Mouse (Mus musculus): Measurements from ENCODE around the gene Uimc1. TPM values are rescaled to one million over a fixed set of nuclear protein-coding genes. Genes with fewer than 3 reads are reported as not detected.
A peak's percentile ranks its signal among the peaks of the same experiment; 100 is the strongest.

Gene Uimc1
- polyA plus RNA-seq, 1 experiment from 2014 or later = 26.3 TPM

DNA sequence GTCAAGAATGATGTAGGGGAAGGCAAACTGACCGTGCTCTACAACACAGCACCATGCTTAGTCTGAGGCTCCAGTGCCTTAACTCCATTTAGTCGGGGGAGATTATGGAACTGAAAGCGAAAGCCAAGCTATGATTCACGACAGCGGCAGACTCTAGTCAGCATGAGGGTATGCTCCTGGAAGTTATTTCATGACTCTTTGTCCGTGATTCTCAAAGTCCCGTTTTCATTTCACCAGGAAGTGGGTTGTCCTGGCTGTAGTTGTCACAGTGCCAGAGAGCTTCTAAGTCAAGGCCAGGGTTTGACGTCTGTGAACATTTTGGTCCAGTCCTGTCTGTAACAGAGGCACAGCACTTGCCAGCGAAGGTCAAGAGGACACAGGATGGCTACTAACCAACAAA lies 77.4 kb downstream of the Uimc1 start:
- Histone ChIP-seq H3K4me3 (no peak overlapping the region), H3K36me3 (peaks cover 8% of the 10 kb centered on the region; the same call in 1 of the 2 replicates), H3K9ac (no peak overlapping the region), H3K4me1 (no peaks in the 10 kb centered on the region), H3K27ac (no peak overlapping the region), H3K4me2 (no peak overlapping the region), H3K9me3 (no peaks in the 10 kb centered on the region), H3K27me3 (no peaks in the 10 kb centered on the region)
- ATAC-seq (ENCODE audit: borderline replicate concordance, extremely low read depth, low FRiP score, low TSS enrichment) = no peak
- WGBS = 60% methylated on average over 9 of the region's 9 CpGs

DNA sequence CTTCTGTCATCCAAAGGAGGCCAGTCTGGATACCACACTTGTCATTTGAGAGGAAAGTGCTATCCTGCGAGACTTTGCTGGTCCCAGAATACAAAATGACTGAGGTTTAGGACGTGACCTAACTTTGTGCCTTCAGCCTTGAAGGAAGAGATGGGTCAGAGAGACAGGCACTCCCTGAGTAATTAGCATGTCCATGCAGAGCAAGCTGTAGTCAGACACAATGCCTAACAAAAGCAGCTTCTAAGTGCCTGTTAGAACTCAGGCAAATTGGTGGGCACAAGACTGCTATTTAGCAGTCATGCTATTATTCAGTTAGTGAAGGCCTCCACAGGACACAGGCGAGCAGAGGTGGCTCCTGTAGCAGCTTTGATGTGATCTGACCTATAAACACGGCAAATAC lies 77.8 kb downstream of the Uimc1 start:
- H3K4me2 ChIP-seq = no peak overlapping the region

DNA sequence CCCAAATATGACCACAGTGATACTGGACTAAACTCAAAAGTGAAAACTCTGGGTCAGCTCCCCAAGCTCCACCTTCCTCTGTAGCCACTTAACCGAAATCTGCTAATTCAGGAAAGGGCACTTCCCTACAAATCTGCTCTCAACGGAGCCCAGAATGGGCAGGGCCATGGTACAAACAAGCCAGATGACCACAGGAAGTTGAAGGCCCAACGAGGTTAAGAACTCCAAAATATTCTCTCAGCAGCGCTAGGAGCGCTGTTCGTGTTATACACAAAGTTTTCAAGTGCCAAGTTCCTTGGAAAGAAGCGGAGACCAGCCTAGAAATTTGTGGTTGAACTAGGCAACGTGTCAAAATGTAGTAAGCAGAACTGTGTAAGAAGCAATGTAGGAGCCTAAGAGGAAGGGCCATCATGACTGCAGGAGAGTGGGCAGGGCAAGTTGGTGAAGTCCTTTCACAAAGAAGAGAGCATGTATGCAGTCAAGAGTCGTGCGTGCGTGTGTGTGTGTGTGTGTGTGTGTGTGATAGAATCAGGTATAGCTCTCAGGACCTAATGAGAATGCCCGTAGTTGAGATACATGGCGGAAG lies 78.8 kb downstream of the Uimc1 start, which contains the start of gene Hk3:
Gene Hk3, minus strand, starts transcription at position 192 of the 586 bp plus-strand sequence.
- H3K36me3 ChIP-seq = peaks cover 6% of the 10 kb centered on the region; the same call in 1 of the 2 replicates
- no peaks in the 10 kb centered on the region for H3K4me1 ChIP-seq
- no peak within 1 kb of the TSS for H3K27ac ChIP-seq
- H3K4me2 ChIP-seq = no peak within 1 kb of the TSS
- no peak for ATAC-seq (ENCODE audit: borderline replicate concordance, extremely low read depth, low FRiP score, low TSS enrichment)
- WGBS = 77% methylated on average over 13 of the region's 13 CpGs
- H3K27me3 ChIP-seq = no peaks in the 10 kb centered on the region
- no peak within 1 kb of the TSS for H3K4me3 ChIP-seq
- H3K9ac ChIP-seq = no peak within 1 kb of the TSS
- no peaks in the 10 kb centered on the region for H3K9me3 ChIP-seq

More for the DNA sequence above, 77.8 kb downstream of the Uimc1 start:
- Histone ChIP-seq H3K4me3 (no peak overlapping the region), H3K9ac (no peak overlapping the region), H3K27me3 (no peaks in the 10 kb centered on the region), H3K4me1 (no peaks in the 10 kb centered on the region), H3K27ac (no peak overlapping the region), H3K9me3 (no peaks in the 10 kb centered on the region), H3K36me3 (peaks cover 6% of the 10 kb centered on the region; the same call in 1 of the 2 replicates)
- WGBS = 63% methylated on average over 4 of the region's 4 CpGs
- ATAC-seq (ENCODE audit: borderline replicate concordance, extremely low read depth, low FRiP score, low TSS enrichment) = no peak

DNA sequence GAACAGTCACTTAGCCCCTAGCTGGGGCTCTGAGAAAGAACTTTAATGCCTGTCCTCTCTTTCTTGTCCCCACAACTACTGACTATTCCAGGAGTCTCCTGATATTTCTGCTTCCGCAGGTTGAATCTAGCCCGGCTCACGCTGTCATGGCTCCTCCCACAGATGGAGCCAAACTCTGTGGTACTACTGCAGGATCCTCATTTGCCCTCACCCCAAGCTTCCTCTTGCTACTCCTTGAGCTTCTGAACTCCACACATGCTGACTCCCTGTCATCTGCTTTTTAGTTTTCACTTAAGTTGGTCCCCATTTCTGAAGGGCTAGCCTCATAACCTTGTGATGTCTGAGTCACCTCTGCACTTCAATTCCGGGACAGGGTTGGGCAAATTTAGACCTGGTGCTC lies 80.0 kb downstream of the Uimc1 start:
- no peaks in the 10 kb centered on the region for H3K9me3 ChIP-seq
- no peak overlapping the region for H3K9ac ChIP-seq
- no peak overlapping the region for H3K4me2 ChIP-seq
- H3K4me1 ChIP-seq = no peaks in the 10 kb centered on the region
- no peaks in the 10 kb centered on the region for H3K36me3 ChIP-seq
- H3K4me3 ChIP-seq = no peak overlapping the region
- H3K27ac ChIP-seq = no peak overlapping the region
- no peak for ATAC-seq (ENCODE audit: borderline replicate concordance, extremely low read depth, low FRiP score, low TSS enrichment)
- WGBS = 77% methylated on average over 4 of the region's 4 CpGs
- H3K27me3 ChIP-seq = no peaks in the 10 kb centered on the region

DNA sequence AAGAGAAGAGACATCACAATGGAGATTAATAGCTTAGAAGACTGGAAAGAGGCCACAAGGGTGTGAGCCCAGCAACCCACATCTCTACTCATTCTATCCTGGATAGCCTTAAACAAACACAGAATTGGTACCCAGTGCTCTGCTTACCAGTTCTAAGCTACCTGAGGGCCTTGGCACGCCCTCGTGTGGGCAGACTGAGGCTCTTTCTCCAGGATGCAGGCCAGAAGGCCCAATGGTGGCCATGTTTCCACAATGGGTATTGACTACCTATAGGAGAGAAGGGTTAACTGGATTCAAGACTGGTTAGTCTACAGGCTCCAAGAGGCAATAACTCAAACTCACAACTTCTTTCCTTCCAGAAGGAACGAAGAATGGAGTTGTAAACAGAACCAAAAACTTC lies 80.9 kb downstream of the Uimc1 start:
- Histone ChIP-seq H3K27ac (no peak overlapping the region), H3K9ac (no peak overlapping the region), H3K4me3 (no peak overlapping the region), H3K9me3 (no peaks in the 10 kb centered on the region), H3K27me3 (no peaks in the 10 kb centered on the region), H3K4me2 (no peak overlapping the region), H3K36me3 (no peaks in the 10 kb centered on the region), H3K4me1 (no peaks in the 10 kb centered on the region)
- ATAC-seq (ENCODE audit: borderline replicate concordance, extremely low read depth, low FRiP score, low TSS enrichment) = no peak
- 44% methylated on average over 3 of the region's 3 CpGs for WGBS

DNA sequence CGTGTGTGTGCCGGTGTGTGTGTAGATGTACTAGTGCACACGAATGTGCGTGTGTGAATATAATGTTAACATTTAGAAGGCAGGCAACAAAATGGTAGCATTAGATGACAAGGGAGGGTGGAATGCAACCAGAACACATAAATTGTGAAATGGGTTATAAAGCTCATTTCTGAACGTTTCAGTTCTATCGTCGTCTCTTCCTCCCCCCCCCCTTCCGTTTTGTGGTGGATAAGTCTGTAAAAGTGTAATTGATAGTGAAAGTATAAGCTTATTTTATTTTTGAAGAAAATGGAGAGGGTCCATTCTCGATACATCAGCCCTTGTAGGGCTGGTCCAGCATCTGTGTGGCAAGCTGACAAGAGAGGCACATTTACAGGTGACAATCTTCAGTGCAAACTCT lies 81.4 kb downstream of the Uimc1 start:
- H3K36me3 ChIP-seq = no peaks in the 10 kb centered on the region
- H3K4me1 ChIP-seq = no peaks in the 10 kb centered on the region
- H3K4me2 ChIP-seq = no peak overlapping the region
- ATAC-seq (ENCODE audit: borderline replicate concordance, extremely low read depth, low FRiP score, low TSS enrichment) = no peak
- no peaks in the 10 kb centered on the region for H3K27me3 ChIP-seq
- H3K4me3 ChIP-seq = no peak overlapping the region
- H3K9ac ChIP-seq = no peak overlapping the region
- WGBS = 77% methylated on average over 9 of the region's 9 CpGs
- no peak overlapping the region for H3K27ac ChIP-seq
- H3K9me3 ChIP-seq = no peaks in the 10 kb centered on the region

DNA sequence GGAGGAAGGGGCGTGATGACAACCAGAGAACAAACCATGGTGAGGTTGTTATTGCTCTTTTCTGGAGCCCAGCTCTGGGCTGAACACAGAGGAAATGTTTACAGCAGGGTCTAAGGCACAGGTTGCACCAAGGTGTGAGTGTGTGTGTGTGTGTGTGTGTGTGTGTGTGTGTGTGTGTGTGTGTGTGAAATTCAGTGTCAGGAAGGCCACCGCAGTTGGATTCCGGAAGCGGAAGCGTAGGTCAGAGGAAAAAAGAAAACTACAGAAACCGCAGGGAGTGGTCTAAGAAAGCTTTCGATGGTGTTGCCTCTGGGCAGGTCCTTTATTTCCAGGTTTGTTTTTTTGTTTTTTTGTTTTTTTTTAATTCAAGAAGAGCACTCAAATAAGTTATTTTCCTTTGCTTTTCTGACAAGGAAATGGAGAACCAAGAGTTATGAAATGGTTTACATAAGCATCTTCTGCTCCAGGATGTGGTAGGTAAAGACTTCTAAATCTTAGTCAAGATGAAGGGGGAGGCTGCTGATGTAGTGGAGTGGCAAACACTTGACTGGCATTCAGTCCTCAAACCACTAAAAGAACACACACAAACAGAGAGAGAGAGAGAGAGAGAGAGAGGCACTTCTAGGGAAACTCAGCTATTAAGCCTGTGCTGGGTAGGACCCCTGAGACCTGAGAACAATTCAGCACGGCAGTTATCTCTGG lies 82.1 kb downstream of the Uimc1 start:
- Histone ChIP-seq H3K36me3 (no peaks in the 10 kb centered on the region), H3K4me3 (no peak overlapping the region), H3K4me2 (no peak overlapping the region), H3K9ac (no peak overlapping the region), H3K9me3 (no peaks in the 10 kb centered on the region), H3K4me1 (no peaks in the 10 kb centered on the region), H3K27me3 (no peaks in the 10 kb centered on the region), H3K27ac (no peak overlapping the region)
- WGBS = 61% methylated on average over 8 of the region's 8 CpGs
- ATAC-seq (ENCODE audit: borderline replicate concordance, extremely low read depth, low FRiP score, low TSS enrichment) = no peak

DNA sequence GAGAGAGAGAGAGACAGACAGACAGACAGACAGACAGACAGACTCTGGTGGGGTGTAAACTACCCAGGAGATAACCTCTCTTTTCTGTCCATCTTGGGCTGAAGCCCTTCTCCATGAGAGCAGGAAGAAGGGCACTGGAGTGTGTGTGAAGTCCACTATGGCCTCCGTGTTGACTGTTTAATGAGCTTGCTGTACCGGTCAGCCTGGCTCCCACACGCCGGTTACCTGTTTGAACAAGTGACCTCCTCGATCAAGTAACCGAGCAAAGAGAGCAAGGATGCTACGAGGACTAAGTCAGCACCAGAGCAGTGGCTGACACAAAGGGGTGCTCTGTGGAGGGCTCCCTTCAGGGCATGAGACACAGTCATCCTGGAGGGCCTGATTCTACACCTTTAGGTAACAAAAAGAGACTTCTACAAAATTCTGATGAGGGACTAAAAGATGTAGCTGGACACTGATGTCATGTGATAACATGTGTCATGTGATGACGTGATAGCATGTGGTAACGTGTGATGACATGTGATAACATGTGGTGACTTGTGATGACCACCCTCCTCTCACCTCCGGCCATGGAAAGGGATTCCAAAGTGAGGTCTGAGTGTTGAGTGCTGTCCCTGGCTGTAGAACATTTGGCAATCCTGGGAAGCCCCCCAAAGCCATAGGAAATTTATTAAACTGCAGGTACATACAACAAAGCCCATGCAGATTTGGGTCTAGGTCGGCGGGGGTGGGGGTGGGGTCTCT lies 82.8 kb downstream of the Uimc1 start:
- ATAC-seq (ENCODE audit: borderline replicate concordance, extremely low read depth, low FRiP score, low TSS enrichment) = no peak
- Histone ChIP-seq H3K4me3 (no peak overlapping the region), H3K27ac (no peak overlapping the region), H3K36me3 (no peaks in the 10 kb centered on the region), H3K9ac (no peak overlapping the region), H3K27me3 (no peaks in the 10 kb centered on the region), H3K9me3 (no peaks in the 10 kb centered on the region), H3K4me2 (no peak overlapping the region), H3K4me1 (peaks cover 2% of the 10 kb centered on the region; the same call in 1 of the 2 replicates)
- WGBS = 59% methylated on average over 12 of the region's 12 CpGs

DNA sequence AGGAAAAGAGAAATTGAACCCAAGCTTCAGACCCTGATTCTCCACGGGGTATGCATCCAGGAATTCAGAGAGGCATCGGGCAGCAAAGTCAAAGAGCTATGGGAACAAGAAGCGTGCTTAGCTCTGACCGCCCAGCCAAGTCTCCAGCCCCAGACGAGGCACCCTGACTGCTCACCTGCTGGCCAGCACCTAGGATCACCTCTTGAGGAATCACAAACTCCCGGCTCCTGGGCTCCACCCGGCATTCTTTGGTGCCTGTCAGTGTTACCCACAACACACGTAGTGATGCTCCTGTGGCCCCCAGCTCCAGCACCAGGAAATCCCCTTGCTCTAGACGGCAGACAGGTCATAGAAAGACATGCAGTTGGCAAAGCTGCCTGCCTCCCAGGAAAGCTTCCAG lies 85.6 kb downstream of the Uimc1 start:
- no peak overlapping the region for H3K4me2 ChIP-seq
- no peak for ATAC-seq (ENCODE audit: borderline replicate concordance, extremely low read depth, low FRiP score, low TSS enrichment)
- no peaks in the 10 kb centered on the region for H3K27me3 ChIP-seq
- H3K36me3 ChIP-seq = no peaks in the 10 kb centered on the region
- no peaks in the 10 kb centered on the region for H3K9me3 ChIP-seq
- no peak overlapping the region for H3K9ac ChIP-seq
- 55% methylated on average over 9 of the region's 9 CpGs for WGBS
- peaks cover 8% of the 10 kb centered on the region; the same call in 1 of the 2 replicates for H3K4me1 ChIP-seq
- no peak overlapping the region for H3K4me3 ChIP-seq
- H3K27ac ChIP-seq = no peak overlapping the region

DNA sequence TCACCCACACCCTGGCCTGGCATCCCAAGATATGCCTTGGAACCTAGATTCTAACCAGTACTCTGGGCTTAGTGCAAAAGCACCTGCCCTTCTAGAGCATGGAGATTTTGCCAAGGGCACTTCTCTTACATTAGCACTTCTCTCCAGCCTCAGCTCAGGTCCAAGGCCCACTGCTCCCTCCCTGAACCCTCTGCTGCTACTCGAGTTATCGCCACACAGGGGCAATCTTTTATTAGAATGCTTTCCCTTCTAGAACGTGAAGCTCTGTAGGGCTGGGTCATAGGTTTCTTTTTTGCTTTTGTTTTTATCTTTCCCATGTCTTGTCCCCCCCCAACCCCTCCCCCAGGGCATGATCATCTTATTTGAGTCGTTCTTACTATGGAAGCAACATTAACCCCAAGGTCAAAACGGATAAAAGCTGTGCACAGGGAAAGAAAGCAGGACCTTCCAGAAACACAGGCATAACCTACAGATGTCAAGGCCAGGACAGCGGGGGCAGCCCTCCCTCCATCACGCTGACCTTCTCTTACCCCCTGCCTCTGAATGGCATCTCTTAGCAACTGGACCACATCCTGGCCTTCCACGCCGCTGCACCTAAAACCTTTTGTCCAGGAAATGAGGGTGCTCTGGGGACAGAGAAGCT lies 86.3 kb downstream of the Uimc1 start:
- Histone ChIP-seq H3K27me3 (no peaks in the 10 kb centered on the region), H3K4me3 (no peak overlapping the region), H3K36me3 (no peaks in the 10 kb centered on the region), H3K9ac (no peak overlapping the region), H3K4me2 (no peak overlapping the region), H3K4me1 (peaks cover 8% of the 10 kb centered on the region; the same call in 1 of the 2 replicates), H3K9me3 (no peaks in the 10 kb centered on the region), H3K27ac (no peak overlapping the region)
- no peak for ATAC-seq (ENCODE audit: borderline replicate concordance, extremely low read depth, low FRiP score, low TSS enrichment)
- WGBS = 31% methylated on average over 9 of the region's 9 CpGs

DNA sequence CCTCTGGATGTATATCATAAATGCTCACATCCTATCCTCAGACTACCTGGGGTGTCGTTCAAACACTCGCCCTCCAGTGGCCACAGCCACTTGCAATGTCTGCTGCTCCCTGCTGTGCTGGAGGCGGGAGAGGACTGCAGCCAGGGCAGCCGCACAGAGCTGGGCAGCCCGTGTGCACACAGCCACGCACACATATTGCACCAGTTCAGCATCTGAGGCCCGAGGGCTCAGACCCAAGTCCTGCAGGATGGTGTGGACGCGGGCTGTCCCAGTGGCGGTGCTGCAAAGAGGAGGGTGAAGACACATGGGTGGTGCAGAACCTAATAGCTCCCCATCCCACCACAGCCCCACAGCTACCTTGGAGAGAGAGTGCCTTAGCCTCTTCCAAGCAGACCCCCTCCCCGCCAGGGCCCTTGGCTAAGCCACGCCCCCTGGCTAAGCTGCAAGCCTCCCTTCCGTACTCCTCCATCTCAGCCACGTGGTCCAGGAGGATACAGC lies 88.1 kb downstream of the Uimc1 start:
- 5% methylated on average over 14 of the region's 14 CpGs for WGBS
- H3K4me3 ChIP-seq = no peak overlapping the region
- H3K9ac ChIP-seq = no peak overlapping the region
- peak overlapping the region; percentile 4; the same call in 1 of the 2 replicates for H3K4me2 ChIP-seq
- no peaks in the 10 kb centered on the region for H3K9me3 ChIP-seq
- H3K27ac ChIP-seq = no peak overlapping the region
- ATAC-seq (ENCODE audit: borderline replicate concordance, extremely low read depth, low FRiP score, low TSS enrichment) = peak; percentile 13; the same call in 1 of the 2 replicates
- no peaks in the 10 kb centered on the region for H3K36me3 ChIP-seq
- H3K4me1 ChIP-seq = peaks cover 8% of the 10 kb centered on the region; the same call in 1 of the 2 replicates
- H3K27me3 ChIP-seq = no peaks in the 10 kb centered on the region

Data from lung, embryonic 15.5 days (tissue).